Mouse (Mus musculus) intestine, embryonic 15.5 days (tissue): ENCODE measurements at regions not wholly inside any gene's neighbourhood (a gene's known extent, or its start where the extent isn't known, plus 50 kb on each side); places are given as distances from the start of the nearest gene placed in this dataset.

Experiments used
- ATAC-seq: fragments of 200-750 bp; cut with Nextera tagmentation; 2 replicates; pipeline ENCODE4 v1.8.0; 2017; ENCODE audit warnings: moderate TSS enrichment, moderate library complexity
- H3K27ac ChIP-seq: fragments of 300-500 bp; sonication (generic); 2 replicates; pipeline ENCODE4 v1.5.1; 2015; ENCODE audit warnings: mild to moderate bottlenecking, inconsistent platforms
- H3K27me3 ChIP-seq: fragments of 300-500 bp; sonication (generic); replicated peaks from 2 replicates; pipeline ENCODE4 v1.6.1; 2015; ENCODE audit warnings: inconsistent platforms
- H3K36me3 ChIP-seq: fragments of 300-500 bp; sonication (generic); 2 replicates; pipeline ENCODE4 v1.6.1; 2015; ENCODE audit warnings: inconsistent platforms
- H3K4me1 ChIP-seq: fragments of 300-500 bp; sonication (generic); replicated peaks from 2 replicates; pipeline ENCODE4 v1.6.1; 2015; ENCODE audit warnings: inconsistent platforms
- H3K4me2 ChIP-seq: fragments of 300-500 bp; sonication (generic); replicated peaks from 2 replicates; pipeline ENCODE4 v1.6.1; 2015; ENCODE audit warnings: mild to moderate bottlenecking, inconsistent platforms
- H3K4me3 ChIP-seq: fragments of 300-500 bp; sonication (generic); replicated peaks from 2 replicates; pipeline ENCODE4 v1.5.1; 2015; ENCODE audit warnings: inconsistent platforms
- H3K9ac ChIP-seq: fragments of 300-500 bp; sonication (generic); 2 replicates; pipeline ENCODE4 v1.6.1; 2015; ENCODE audit warnings: inconsistent platforms
- H3K9me3 ChIP-seq: fragments of 300-500 bp; sonication (generic); 2 replicates; pipeline ENCODE4 v1.6.1; 2016; ENCODE audit warnings: inconsistent platforms
- WGBS: fragments of 180-500 bp; shearing (Covaris S2); methylation state at CpG from one replicate; pipeline ENCODE4 v1.1.7; 2015; 5-methylcytosine and 5-hydroxymethylcytosine counted together

DNA sequence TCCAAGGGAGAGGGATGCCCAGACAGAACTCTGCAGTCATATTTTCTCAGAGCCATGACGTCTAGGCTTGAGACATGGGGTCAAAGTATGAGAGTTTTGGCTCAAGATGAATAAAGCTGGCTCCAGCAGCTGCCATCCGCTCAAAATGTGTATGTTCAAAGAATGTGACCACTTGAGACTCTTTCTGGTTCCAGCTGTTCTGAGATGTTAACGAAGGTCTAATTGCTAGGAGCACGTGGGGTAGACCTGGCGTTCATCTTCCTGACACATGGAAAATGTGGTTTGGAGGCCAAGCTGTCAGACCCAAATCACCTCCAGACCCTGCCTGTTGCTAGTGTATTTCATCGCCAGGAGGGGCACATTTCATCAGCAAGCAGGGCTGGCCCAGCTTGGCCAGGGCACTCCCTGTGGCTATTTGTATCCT, 58.9 kb upstream of the Ankrd1 start:
- WGBS = 36% methylated on average over 6 of the region's 6 CpGs
- Histone ChIP-seq H3K27me3 (no peaks in the 10 kb centered on the region), H3K36me3 (no peaks in the 10 kb centered on the region), H3K9ac (no peak overlapping the region), H3K4me2 (no peak overlapping the region), H3K4me3 (no peak overlapping the region), H3K4me1 (no peaks in the 10 kb centered on the region), H3K9me3 (no peaks in the 10 kb centered on the region), H3K27ac (no peak overlapping the region)
- no peak for ATAC-seq

DNA sequence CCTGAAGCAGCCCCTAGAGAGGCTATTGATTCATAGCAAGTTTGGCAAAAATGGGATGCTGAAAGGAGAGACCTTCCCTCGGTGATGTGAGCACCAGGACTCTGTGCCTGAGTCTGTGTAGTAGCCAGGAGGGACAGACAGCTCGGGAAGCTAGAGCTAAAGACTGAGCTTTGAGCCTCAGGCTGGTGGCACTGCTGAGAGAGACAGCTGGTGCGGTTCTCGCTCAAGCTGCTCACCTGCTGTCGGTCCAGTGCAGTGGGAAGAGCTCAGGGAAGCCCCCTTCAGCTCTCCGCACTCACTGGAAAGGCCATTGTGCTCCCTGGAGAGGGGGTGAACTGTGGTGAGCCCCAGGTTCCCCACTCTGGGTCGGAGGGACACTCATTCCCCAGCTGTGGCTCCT, 60.4 kb upstream of the Ankrd1 start:
- no peak for ATAC-seq

DNA sequence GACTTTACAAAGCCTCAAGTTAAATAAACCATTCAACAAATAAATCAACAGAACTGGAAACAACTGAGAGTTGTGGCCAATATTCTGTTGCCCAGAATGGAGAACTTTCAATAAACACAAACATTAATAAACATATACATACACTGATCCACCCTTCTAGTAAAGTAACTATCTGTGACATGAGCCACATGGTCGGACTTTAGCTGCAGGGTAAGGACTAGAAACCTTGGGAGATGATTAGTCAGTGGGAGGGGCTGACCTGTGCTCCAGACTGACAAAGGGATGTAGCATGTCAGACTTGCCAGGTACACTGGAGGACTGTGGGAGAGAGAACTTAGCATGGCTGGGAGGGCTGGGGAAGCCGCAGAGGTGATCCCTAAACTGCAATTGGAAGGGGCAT, 61.6 kb upstream of the Ankrd1 start:
- no peaks in the 10 kb centered on the region for H3K4me1 ChIP-seq
- no peaks in the 10 kb centered on the region for H3K27me3 ChIP-seq
- WGBS = 43% methylated on average over 2 of the region's 2 CpGs
- no peak overlapping the region for H3K27ac ChIP-seq
- no peaks in the 10 kb centered on the region for H3K9me3 ChIP-seq
- H3K36me3 ChIP-seq = no peaks in the 10 kb centered on the region
- H3K4me3 ChIP-seq = no peak overlapping the region
- no peak overlapping the region for H3K4me2 ChIP-seq
- H3K9ac ChIP-seq = no peak overlapping the region
- peak; percentile 56; the same call in 1 of the 2 replicates for ATAC-seq

More for the DNA sequence above, 60.4 kb upstream of the Ankrd1 start:
- H3K27ac ChIP-seq = no peak overlapping the region
- H3K4me3 ChIP-seq = no peak overlapping the region
- H3K4me2 ChIP-seq = no peak overlapping the region
- no peaks in the 10 kb centered on the region for H3K27me3 ChIP-seq
- no peaks in the 10 kb centered on the region for H3K36me3 ChIP-seq
- no peaks in the 10 kb centered on the region for H3K9me3 ChIP-seq
- no peak overlapping the region for H3K9ac ChIP-seq
- WGBS = 76% methylated on average over 7 of the region's 7 CpGs
- no peaks in the 10 kb centered on the region for H3K4me1 ChIP-seq

DNA sequence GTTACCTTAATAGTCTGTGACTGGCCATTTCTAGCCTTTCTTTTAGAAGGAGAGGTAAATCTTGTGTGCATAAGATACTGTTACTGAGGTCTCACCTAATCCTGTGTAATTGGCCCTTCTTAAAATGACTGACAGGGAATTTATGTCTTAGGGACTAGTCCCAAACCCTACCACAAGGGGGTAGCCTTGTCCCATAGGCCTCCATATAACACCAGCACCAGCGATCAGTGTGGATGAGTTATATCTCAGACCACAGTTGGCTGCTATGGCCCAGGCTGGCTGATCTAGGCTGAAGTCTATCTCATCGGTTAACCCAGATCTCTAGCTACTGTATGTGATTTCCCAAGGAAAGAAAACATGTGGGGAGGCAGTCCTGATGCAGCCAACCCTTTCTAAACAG, 63.2 kb upstream of the Ankrd1 start:
- 18% methylated on average over 2 of the region's 2 CpGs for WGBS
- Histone ChIP-seq H3K9me3 (no peaks in the 10 kb centered on the region), H3K4me1 (no peaks in the 10 kb centered on the region), H3K27ac (no peak overlapping the region), H3K9ac (no peak overlapping the region), H3K27me3 (no peaks in the 10 kb centered on the region), H3K4me2 (no peak overlapping the region), H3K4me3 (no peak overlapping the region), H3K36me3 (no peaks in the 10 kb centered on the region)
- peak; percentile 80 for ATAC-seq

DNA sequence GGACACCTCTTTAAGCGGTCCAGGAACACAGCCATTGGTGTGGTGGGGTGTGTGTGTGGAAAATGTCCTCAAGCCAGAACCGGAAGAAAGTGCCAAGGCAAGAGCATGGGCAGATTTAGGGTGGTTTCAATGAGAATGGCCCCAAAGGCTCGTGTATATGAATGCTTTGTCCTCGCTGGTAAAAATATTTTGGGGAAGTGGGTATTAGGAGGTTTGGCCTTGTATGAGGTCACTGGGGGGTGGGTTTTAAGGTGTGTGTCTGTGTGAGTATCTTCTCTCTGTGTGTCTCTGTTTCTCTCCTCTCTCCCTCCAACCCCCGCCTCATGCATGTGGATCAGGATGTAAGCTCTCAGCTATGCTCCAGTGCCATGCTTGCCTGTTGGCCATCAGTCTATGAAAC, 69.8 kb upstream of the Ankrd1 start:
- WGBS = 90% methylated on average over 5 of the region's 5 CpGs
- Histone ChIP-seq H3K27me3 (no peaks in the 10 kb centered on the region), H3K4me2 (no peak overlapping the region), H3K9me3 (no peaks in the 10 kb centered on the region), H3K9ac (no peak overlapping the region), H3K4me1 (no peaks in the 10 kb centered on the region), H3K27ac (no peak overlapping the region), H3K4me3 (no peak overlapping the region), H3K36me3 (no peaks in the 10 kb centered on the region)
- ATAC-seq = no peak

DNA sequence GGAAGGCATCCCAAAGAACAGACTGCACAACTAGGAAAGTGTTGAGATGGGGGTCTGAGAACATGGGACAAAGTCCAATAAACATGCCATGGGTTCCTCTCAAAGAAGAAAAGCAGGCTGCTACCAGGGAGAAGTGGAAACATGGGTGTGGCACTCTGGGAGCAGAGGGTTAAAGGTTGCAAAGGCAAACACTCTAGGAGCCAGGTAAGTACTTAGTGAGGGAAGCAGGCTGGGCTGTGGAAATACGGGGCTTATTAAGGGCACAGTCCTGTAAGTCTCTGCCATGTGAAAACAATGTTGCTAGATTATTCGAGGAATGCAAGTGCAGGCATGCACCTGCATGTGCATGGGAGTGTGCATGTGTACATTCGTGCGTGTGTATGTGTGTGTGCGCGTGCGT, 71.7 kb upstream of the Ankrd1 start:
- peak; percentile 68 for ATAC-seq
- H3K27ac ChIP-seq = no peak overlapping the region
- no peak overlapping the region for H3K4me2 ChIP-seq
- no peaks in the 10 kb centered on the region for H3K36me3 ChIP-seq
- 86% methylated on average over 7 of the region's 7 CpGs for WGBS
- H3K9ac ChIP-seq = no peak overlapping the region
- no peaks in the 10 kb centered on the region for H3K27me3 ChIP-seq
- H3K4me3 ChIP-seq = no peak overlapping the region
- no peaks in the 10 kb centered on the region for H3K4me1 ChIP-seq
- H3K9me3 ChIP-seq = no peaks in the 10 kb centered on the region

DNA sequence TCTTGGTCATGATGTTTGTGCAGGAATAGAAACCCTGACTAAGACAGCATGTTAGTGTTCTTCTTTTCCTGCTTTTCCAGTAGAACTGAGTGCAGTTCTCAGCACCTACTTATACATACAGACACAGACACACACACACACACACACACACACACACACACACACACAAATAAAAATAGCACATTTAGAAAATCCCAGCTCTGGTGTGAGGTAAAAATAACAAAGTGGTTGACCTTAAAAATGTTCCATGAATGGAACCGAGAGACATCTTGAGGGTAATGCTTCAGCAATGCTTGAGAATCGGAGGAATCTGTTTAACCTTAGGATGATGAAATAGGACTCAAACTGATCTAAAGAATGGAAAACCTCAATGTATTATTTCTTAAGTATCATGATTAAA, 84.4 kb upstream of the Ankrd1 start:
- no peaks in the 10 kb centered on the region for H3K9me3 ChIP-seq
- no peak overlapping the region for H3K27ac ChIP-seq
- 87% methylated on average over 2 of the region's 2 CpGs for WGBS
- H3K27me3 ChIP-seq = no peaks in the 10 kb centered on the region
- H3K4me2 ChIP-seq = no peak overlapping the region
- H3K4me3 ChIP-seq = no peak overlapping the region
- H3K9ac ChIP-seq = no peak overlapping the region
- no peaks in the 10 kb centered on the region for H3K36me3 ChIP-seq
- H3K4me1 ChIP-seq = 0 out of 2 replicates have a peak, but pooled peaks cover 3% of the 10 kb centered on the region
- no peak for ATAC-seq

DNA sequence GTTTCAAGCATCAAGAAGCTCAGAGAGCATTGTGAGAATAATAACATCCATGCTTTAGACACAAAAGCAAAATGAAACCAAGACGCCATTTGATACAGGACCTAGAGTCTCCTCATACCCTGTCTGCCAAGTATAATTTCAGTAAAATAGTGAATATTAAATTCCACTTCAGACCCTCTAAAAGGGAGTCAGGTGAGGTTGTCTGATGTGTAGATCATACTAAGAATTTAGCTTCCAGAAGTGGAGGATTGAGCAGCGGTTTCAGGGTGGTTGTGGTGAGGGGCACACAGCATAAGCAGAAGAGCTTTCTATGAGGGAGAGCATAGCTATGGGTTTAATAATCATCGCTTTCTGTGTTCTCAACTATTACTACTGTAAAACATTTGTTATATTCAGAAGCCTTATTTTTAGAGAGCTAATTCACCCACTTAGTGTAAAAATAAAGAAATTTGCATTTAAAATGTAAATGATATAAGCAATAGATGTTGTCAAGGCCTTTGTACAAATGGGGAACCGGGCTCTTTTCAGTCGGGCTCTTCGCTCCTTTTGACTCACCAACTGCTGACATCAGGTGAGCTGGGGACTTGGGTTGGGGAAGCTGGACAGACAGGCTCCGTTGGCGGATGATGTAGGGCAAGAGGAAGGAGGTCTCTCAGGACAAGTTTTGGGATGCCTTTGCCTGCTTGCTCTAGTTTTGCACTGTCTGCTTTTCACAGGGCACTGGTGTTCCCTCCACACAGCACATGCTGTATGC, 85.2 kb upstream of the Ankrd1 start:
- H3K9ac ChIP-seq = no peak overlapping the region
- H3K9me3 ChIP-seq = no peaks in the 10 kb centered on the region
- H3K36me3 ChIP-seq = no peaks in the 10 kb centered on the region
- WGBS = 92% methylated on average over 8 of the region's 8 CpGs
- H3K27me3 ChIP-seq = no peaks in the 10 kb centered on the region
- H3K4me2 ChIP-seq = no peak overlapping the region
- H3K4me1 ChIP-seq = 0 out of 2 replicates have a peak, but pooled peaks cover 3% of the 10 kb centered on the region
- no peak for ATAC-seq
- no peak overlapping the region for H3K27ac ChIP-seq
- no peak overlapping the region for H3K4me3 ChIP-seq

DNA sequence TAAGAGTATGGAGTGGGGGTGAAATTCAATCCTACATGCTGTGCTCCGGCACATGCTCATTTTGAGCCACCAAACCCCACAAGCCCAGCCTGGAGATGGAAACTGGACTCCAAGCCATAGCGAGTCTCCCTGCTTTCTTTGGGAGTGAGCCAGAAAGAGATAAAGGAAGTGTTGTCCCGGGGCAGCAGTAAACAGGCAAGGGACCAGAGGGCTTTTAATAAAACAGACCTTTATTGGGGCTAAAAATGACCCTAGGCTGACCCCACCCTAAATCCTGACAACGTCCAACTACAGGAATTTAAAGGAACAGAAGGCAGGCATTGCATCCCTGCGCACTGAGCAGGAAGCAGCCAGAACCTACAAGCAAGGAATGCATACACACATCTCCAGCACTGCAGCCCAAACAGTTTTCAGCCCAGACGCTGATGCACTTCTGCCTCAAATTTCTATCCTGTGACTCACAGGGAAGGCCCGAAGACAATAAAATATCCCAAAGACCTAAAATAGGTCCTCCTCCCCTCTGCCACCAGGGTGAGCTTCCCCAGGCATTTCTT, 87.9 kb upstream of the Ankrd1 start:
- Histone ChIP-seq H3K4me2 (peak overlapping the region; percentile 34), H3K4me1 (0 out of 2 replicates have a peak, but pooled peaks cover 3% of the 10 kb centered on the region), H3K9ac (no peak overlapping the region), H3K9me3 (no peaks in the 10 kb centered on the region), H3K36me3 (no peaks in the 10 kb centered on the region), H3K27me3 (no peaks in the 10 kb centered on the region), H3K27ac (peak overlapping the region; percentile 34; the same call in 1 of the 2 replicates), H3K4me3 (no peak overlapping the region)
- peak; percentile 72 for ATAC-seq
- WGBS = 13% methylated on average over 7 of the region's 7 CpGs

DNA sequence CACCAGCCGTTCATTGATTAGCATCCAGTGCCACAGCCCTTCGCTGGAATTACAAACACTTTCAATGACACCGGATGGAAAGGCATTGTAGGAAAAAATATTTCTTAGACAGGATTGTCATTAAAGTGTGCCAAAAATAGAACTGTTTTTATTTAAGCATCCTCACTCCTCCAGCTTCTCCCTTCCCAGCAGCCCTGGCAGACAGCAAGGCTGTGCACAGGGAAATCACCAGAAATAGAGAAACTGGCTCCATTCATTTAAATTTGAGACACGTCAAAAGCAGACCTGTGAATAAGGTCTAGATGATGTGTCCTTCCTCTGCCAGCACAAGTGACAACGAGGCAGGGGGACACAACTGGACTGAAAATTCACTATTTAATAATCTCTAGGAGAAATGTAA, 88.5 kb upstream of the Ankrd1 start:
- peak overlapping the region; percentile 34; the same call in 1 of the 2 replicates for H3K27ac ChIP-seq
- WGBS = 53% methylated on average over 5 of the region's 5 CpGs
- H3K9ac ChIP-seq = no peak overlapping the region

DNA sequence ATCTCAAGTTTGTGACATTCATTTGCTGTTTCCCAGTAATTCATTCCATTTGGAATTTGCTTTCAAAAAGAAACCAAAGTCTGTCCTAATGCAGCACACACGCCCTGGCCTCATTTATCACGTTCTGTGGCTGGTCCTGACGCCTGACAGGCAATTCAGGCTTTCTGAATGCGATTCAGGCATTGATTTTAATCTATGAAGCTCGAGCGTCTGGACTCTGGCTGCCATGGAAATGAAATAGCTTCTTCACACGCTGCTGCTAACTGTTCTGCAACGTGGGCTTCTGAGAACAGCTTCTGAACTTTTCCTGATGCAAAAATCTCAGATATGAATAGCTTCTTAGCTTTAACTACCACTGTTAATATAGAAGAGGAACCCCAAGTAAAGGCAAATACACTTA, 93.6 kb upstream of the Ankrd1 start:
- H3K4me2 ChIP-seq = no peak overlapping the region

More for the DNA sequence above, 88.5 kb upstream of the Ankrd1 start:
- no peaks in the 10 kb centered on the region for H3K36me3 ChIP-seq
- H3K27me3 ChIP-seq = no peaks in the 10 kb centered on the region
- no peak overlapping the region for H3K4me3 ChIP-seq
- H3K4me2 ChIP-seq = no peak overlapping the region; the same call in 1 of the 2 replicates
- ATAC-seq = no peak
- H3K9me3 ChIP-seq = no peaks in the 10 kb centered on the region
- H3K4me1 ChIP-seq = 0 out of 2 replicates have a peak, but pooled peaks cover 3% of the 10 kb centered on the region

DNA sequence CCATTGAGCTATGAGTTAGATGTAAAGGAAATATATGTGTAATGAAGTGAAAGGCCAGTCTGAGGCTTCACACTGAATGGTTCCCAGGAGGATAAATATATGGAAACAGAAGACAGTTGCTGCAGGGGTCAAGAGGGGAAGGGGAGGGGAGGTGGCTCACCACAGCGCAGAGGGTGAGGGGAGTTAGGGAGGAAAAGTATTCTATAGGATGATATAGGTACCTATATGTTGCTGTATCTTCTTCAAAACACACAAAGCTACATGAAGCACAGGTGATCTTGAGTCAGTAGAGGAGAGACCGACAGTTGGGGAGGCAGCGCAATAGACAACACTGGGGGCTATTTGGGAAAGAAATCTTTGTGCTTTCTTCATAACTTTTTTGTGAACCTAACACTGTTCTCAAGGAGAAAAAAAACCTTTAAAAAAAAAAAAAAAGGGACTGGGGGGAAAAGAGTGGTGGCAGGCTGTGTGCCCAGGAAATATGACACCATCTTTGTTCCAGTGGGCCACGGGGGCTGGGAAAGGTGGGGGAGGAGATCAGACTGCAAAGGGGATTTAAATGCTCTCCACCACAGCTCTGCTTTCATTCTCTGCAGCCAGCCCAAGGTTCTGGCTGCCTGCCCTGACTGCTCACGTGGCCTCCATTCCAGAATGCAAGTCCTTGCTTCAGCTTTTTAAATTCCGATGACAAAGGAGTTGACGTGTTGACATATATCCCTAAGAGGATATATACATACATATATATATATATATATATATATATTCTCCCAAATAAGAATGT, 94.5 kb upstream of the Ankrd1 start:
- H3K4me3 ChIP-seq = no peak overlapping the region
- no peaks in the 10 kb centered on the region for H3K27me3 ChIP-seq
- H3K4me1 ChIP-seq = no peaks in the 10 kb centered on the region
- no peaks in the 10 kb centered on the region for H3K36me3 ChIP-seq
- H3K9me3 ChIP-seq = no peaks in the 10 kb centered on the region
- no peak overlapping the region for H3K27ac ChIP-seq
- 37% methylated on average over 7 of the region's 7 CpGs for WGBS
- no peak overlapping the region for H3K9ac ChIP-seq
- H3K4me2 ChIP-seq = no peak overlapping the region
- peak; percentile 67; the same call in 1 of the 2 replicates for ATAC-seq

More for the DNA sequence above, 93.6 kb upstream of the Ankrd1 start:
- no peaks in the 10 kb centered on the region for H3K36me3 ChIP-seq
- no peak for ATAC-seq
- H3K9me3 ChIP-seq = no peaks in the 10 kb centered on the region
- no peak overlapping the region for H3K9ac ChIP-seq
- H3K4me3 ChIP-seq = no peak overlapping the region
- no peaks in the 10 kb centered on the region for H3K27me3 ChIP-seq
- no peak overlapping the region for H3K27ac ChIP-seq
- WGBS = 31% methylated on average over 8 of the region's 8 CpGs
- no peaks in the 10 kb centered on the region for H3K4me1 ChIP-seq
